Mouse (Mus musculus) embryo, embryonic 11.5 days (tissue): ENCODE data around the gene Dock2.

ENCODE experiments used
- DNase-seq: peaks from one replicate; pipeline ENCODE4 v3.0.0-alpha.2; 2012; ENCODE audit warnings: low read depth, low spot score

Gene Dock2

GRCm38 (mm10) chr11:34427212-34427611 lies 356.5 kb downstream of the Dock2 start:
- DNase-seq, result no peak

- DNase-seq, result no peak
Measured at GRCm38 (mm10) chr11:34424546-34424945, 359.1 kb downstream of the Dock2 start.

GRCm38 (mm10) chr11:34421061-34421460 lies 362.6 kb downstream of the Dock2 start:
- no peak for DNase-seq

GRCm38 (mm10) chr11:34416619-34416979 lies 367.1 kb downstream of the Dock2 start:
- DNase-seq, result no peak

- DNase-seq, result peak; percentile 30
Measured at GRCm38 (mm10) chr11:34415884-34416618, 367.6 kb downstream of the Dock2 start.

- no peak for DNase-seq
Measured at GRCm38 (mm10) chr11:34406850-34407249, 376.8 kb downstream of the Dock2 start.

- DNase-seq, result no peak
Measured at GRCm38 (mm10) chr11:34406309-34406708, 377.4 kb downstream of the Dock2 start.

- DNase-seq, result no peak
Measured at GRCm38 (mm10) chr11:34405311-34405710, 378.4 kb downstream of the Dock2 start.

GRCm38 (mm10) chr11:34401343-34401742 lies 382.3 kb downstream of the Dock2 start:
- DNase-seq, result no peak

- DNase-seq, result no peak
Measured at GRCm38 (mm10) chr11:34398555-34398954, 385.1 kb downstream of the Dock2 start.

- no peak for DNase-seq
Measured at GRCm38 (mm10) chr11:34397661-34398060, 386.0 kb downstream of the Dock2 start.

GRCm38 (mm10) chr11:34395802-34396201 lies 387.9 kb downstream of the Dock2 start:
- DNase-seq, result no peak

- DNase-seq, result no peak
Measured at GRCm38 (mm10) chr11:34392105-34392504, 391.6 kb downstream of the Dock2 start.

GRCm38 (mm10) chr11:34389261-34390116 lies 394.2 kb downstream of the Dock2 start:
- no peak for DNase-seq

GRCm38 (mm10) chr11:34385001-34385688 lies 398.5 kb downstream of the Dock2 start:
- no peak for DNase-seq

- no peak for DNase-seq
Measured at GRCm38 (mm10) chr11:34384178-34384577, 399.5 kb downstream of the Dock2 start.

GRCm38 (mm10) chr11:34383501-34383900 lies 400.2 kb downstream of the Dock2 start:
- no peak for DNase-seq

- DNase-seq, result no peak
Measured at GRCm38 (mm10) chr11:34377649-34378048, 406.0 kb downstream of the Dock2 start.

- DNase-seq, result no peak
Measured at GRCm38 (mm10) chr11:34375557-34375956, 408.1 kb downstream of the Dock2 start.

GRCm38 (mm10) chr11:34372224-34372623 lies 411.5 kb downstream of the Dock2 start:
- no peak for DNase-seq

GRCm38 (mm10) chr11:34356109-34356508 lies 427.6 kb downstream of the Dock2 start:
- no peak for DNase-seq

GRCm38 (mm10) chr11:34355406-34355805 lies 428.3 kb downstream of the Dock2 start:
- DNase-seq, result no peak
